Mouse (Mus musculus) heart, embryonic 15.5 days (tissue): ENCODE measurements around the gene Six5. TPM values are rescaled to one million over a fixed set of nuclear protein-coding genes. Genes with fewer than 3 reads are reported as not detected.

Source experiments
- microRNA-seq: library from miRNA; unstranded; fragments of <30 nt; microRNA quantifications from one replicate; pipeline ENCODE4, GENCODE M21; 2016
- polyA plus RNA-seq: library from polyadenylated mRNA; unstranded; fragments of >200 nt; fragmentation: Nextera tagmentation; extraction: Ambion mirVana; gene quantifications from 2 replicates; pipeline ENCODE4 v1.2.1, GENCODE M21; 2015

Six5 gene
- polyA plus RNA-seq, 1 experiment from 2014 or later: 4.9 TPM

Small RNA genes lying within 50 kb of the gene (microRNA-seq; reads per million reads assigned to microRNA genes)
- 0.63 reads per million for gene Mir3100

Other genes starting within 250 kb of the Six5 start
- gene Pglyrp1, start 223.3 kb upstream of the Six5 start, polyA plus RNA-seq: 1.6 and 3.0 TPM in 2 replicates
- gene Ccdc61, start 184.2 kb upstream of the Six5 start, polyA plus RNA-seq: 20.6 and 26.8 TPM in 2 replicates
- gene Nova2, start 168.7 kb upstream of the Six5 start, polyA plus RNA-seq: 0.53 and 0.79 TPM in 2 replicates
- not detected in 2 replicates for gene Nanos2, start 107.2 kb upstream of the Six5 start, polyA plus RNA-seq
- gene Mypop, start 103.3 kb upstream of the Six5 start, polyA plus RNA-seq: 2.2 and 2.3 TPM in 2 replicates
- 11.5 and 17.6 TPM in 2 replicates for gene Irf2bp1, start 90.5 kb upstream of the Six5 start, polyA plus RNA-seq
- 0.14 and 0.61 TPM in 2 replicates for gene Foxa3, start 71.1 kb upstream of the Six5 start, polyA plus RNA-seq
- gene Sympk, start 70.2 kb upstream of the Six5 start, polyA plus RNA-seq: 19.6 and 27.3 TPM in 2 replicates
- gene Rsph6a, start 39.9 kb upstream of the Six5 start, polyA plus RNA-seq: not detected in 2 replicates
- 14.2 and 20.0 TPM in 2 replicates for gene Dmwd, start 18.4 kb upstream of the Six5 start, polyA plus RNA-seq
- 51.9 and 57.3 TPM in 2 replicates for gene Dmpk, start 10.7 kb upstream of the Six5 start, polyA plus RNA-seq
- gene Gm4969, start 23.8 kb downstream of the Six5 start, polyA plus RNA-seq: 0.73 and 1.0 TPM in 2 replicates
- gene Fbxo46, start 25.3 kb downstream of the Six5 start, polyA plus RNA-seq: 7.3 and 9.6 TPM in 2 replicates
- 8.8 and 10.0 TPM in 2 replicates for gene Qpctl, start 54.7 kb downstream of the Six5 start, polyA plus RNA-seq
- 93.2 and 96.6 TPM in 2 replicates for gene Snrpd2, start 55.1 kb downstream of the Six5 start, polyA plus RNA-seq
- gene Gipr, start 71.5 kb downstream of the Six5 start, polyA plus RNA-seq: 73.8 and 73.9 TPM in 2 replicates
- gene Eml2, start 81.8 kb downstream of the Six5 start, polyA plus RNA-seq: 18.9 and 21.0 TPM in 2 replicates
- gene Gpr4, start 117.9 kb downstream of the Six5 start, polyA plus RNA-seq: 2.1 and 2.2 TPM in 2 replicates
- gene Opa3, start 133.7 kb downstream of the Six5 start, polyA plus RNA-seq: 33.8 and 37.9 TPM in 2 replicates
- 81.2 and 81.6 TPM in 2 replicates for gene Vasp, start 177.2 kb downstream of the Six5 start, polyA plus RNA-seq
- 0.11 and 0.16 TPM in 2 replicates for gene Ppm1n, start 185.5 kb downstream of the Six5 start, polyA plus RNA-seq
- 27.2 TPM in 2 replicates for gene Rtn2, start 188.0 kb downstream of the Six5 start, polyA plus RNA-seq
- 0.20 and 0.47 TPM in 2 replicates for gene Fosb, start 215.5 kb downstream of the Six5 start, polyA plus RNA-seq